ENCODE assay signal across 8 mouse cellular contexts in the genomic region with DNA sequence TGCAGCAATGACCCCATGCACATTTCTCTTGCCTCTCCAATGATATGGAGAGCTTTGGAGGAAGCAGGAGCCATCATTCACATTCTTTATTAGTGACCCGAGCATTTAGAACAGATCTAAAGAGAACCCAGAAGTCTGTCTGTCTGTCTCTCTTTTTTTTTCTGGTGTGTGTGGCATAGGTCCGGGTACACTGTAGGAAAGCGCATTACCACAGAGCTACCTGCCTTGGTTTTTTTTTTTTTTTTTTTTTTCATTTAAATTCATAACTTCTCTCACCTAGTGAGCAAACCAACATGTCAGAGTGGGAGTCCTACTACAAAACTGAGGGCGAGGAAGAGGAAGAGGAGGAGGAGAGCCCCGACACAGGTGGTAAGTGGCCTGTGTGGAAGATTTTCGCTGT. TPM values are rescaled to one million over a fixed set of nuclear protein-coding genes. Genes with fewer than 3 reads are reported as not detected.
DNase-seq lines count a peak whose midpoint lies in the region; ATAC-seq and TF ChIP-seq lines count a peak whose summit lies in the region.

No protein-coding gene starts in this region.

- H3K4me2 ChIP-seq in heart, embryonic 11.5 days = peak overlapping the region; percentile 95
- H3K4me2 ChIP-seq in CH12.LX (ENCODE audit: insufficient read depth, low read depth, poor library complexity, severe bottlenecking) = peak overlapping the region; percentile 90
- peak overlapping the region; percentile 93 for H3K4me2 ChIP-seq in forebrain, embryonic 14.5 days (ENCODE audit: low read length)
- peak overlapping the region; percentile 72 for H3K4me2 ChIP-seq in liver, embryonic 16.5 days (ENCODE audit: low read depth, low read length)

- no peak for TF ChIP-seq POLR2A in CH12.LX (IDR thresholded peaks at IDR 0.05; ENCODE audit: low read depth, low read length)

- no peaks in the 10 kb centered on the region for H3K9me3 ChIP-seq in heart, embryonic 11.5 days (replicated peaks; ENCODE audit: control insufficient read depth, low read length)
- peaks cover 2% of the 10 kb centered on the region for H3K9me3 ChIP-seq in CH12.LX (replicated peaks; ENCODE audit: low read length)
- no peaks in the 10 kb centered on the region for H3K9me3 ChIP-seq in forebrain, embryonic 14.5 days (replicated peaks; ENCODE audit: control insufficient read depth, low read length)
- H3K9me3 ChIP-seq in liver, embryonic 16.5 days (replicated peaks; ENCODE audit: control insufficient read depth, low read length) = no peaks in the 10 kb centered on the region

- WGBS in heart, embryonic 11.5 days (ENCODE audit: insufficient replicate concordance) = 21% methylated on average over 6 of the region's 6 CpGs
- 18% methylated on average over 6 of the region's 6 CpGs for WGBS in forebrain, embryonic 14.5 days
- WGBS in liver, embryonic 16.5 days (ENCODE audit: insufficient replicate concordance) = 5% methylated on average over 6 of the region's 6 CpGs

- dilution Hi-C loops in CH12.LX (cut with MboI; ENCODE audit: extremely low pct_ligation_motif_present, extremely low pct_unique_long_range_greater_than_20kb, low sequenced_read_pairs) = no loop called here

- H3K27me3 ChIP-seq in heart, embryonic 11.5 days (ENCODE audit: control insufficient read depth, insufficient read depth, low read length) = no peaks in the 10 kb centered on the region
- H3K27me3 ChIP-seq in CH12.LX (replicated peaks) = no peaks in the 10 kb centered on the region
- H3K27me3 ChIP-seq in forebrain, embryonic 14.5 days (replicated peaks; ENCODE audit: control insufficient read depth, insufficient read depth, low read length) = no peaks in the 10 kb centered on the region
- H3K27me3 ChIP-seq in liver, embryonic 16.5 days (ENCODE audit: control insufficient read depth, insufficient read depth, low read depth, low read length) = no peaks in the 10 kb centered on the region

- peaks cover 8% of the 10 kb centered on the region for H3K4me1 ChIP-seq in heart, embryonic 11.5 days (ENCODE audit: control insufficient read depth, insufficient read depth, low read length)
- peaks cover 0 to 45% of the 10 kb centered on the region in 2 experiments; a peak in 2 of 4 replicates for H3K4me1 ChIP-seq in CH12.LX (ENCODE audit: control insufficient read depth in 1 of 2, insufficient read depth in 2 of 2)
- H3K4me1 ChIP-seq in forebrain, embryonic 14.5 days (ENCODE audit: control insufficient read depth, insufficient read depth, low read length) = peaks cover 15% of the 10 kb centered on the region
- H3K4me1 ChIP-seq in liver, embryonic 16.5 days (ENCODE audit: control insufficient read depth, low read depth, low read length) = peaks cover 23% of the 10 kb centered on the region

- TF ChIP-seq EP300 in CH12.LX (IDR thresholded peaks at IDR 0.05; ENCODE audit: low read length) = no peak

- no peak for ATAC-seq in heart, embryonic 11.5 days (replicated peaks; ENCODE audit: insufficient number of reproducible peaks, low FRiP score, low TSS enrichment)
- ATAC-seq in forebrain, embryonic 14.5 days = no peak
- ATAC-seq in liver, embryonic 16.5 days (ENCODE audit: low read depth) = no peak

- H3K4me3 ChIP-seq in heart, embryonic 11.5 days (ENCODE audit: low read depth, low read length) = peak overlapping the region; percentile 93
- H3K4me3 ChIP-seq in CH12.LX (replicated peaks in 1 of 3; ENCODE audit: low read depth in 2 of 3, low read length in 2 of 3, poor library complexity in 1 of 3) = peak overlapping the region; percentile 91 to 98 (median 95)
- H3K4me3 ChIP-seq in forebrain, embryonic 14.5 days (ENCODE audit: low read depth, low read length) = peak overlapping the region; percentile 95
- H3K4me3 ChIP-seq in liver, embryonic 16.5 days (ENCODE audit: low read depth, low read length) = peak overlapping the region; percentile 78

- peak overlapping the region; percentile 76 for H3K9ac ChIP-seq in heart, embryonic 11.5 days (ENCODE audit: low read depth, low read length)
- H3K9ac ChIP-seq in CH12.LX (ENCODE audit: insufficient read depth, low read depth) = peak overlapping the region; percentile 23
- H3K9ac ChIP-seq in forebrain, embryonic 14.5 days (ENCODE audit: low read length) = peak overlapping the region; percentile 90
- H3K9ac ChIP-seq in liver, embryonic 16.5 days (ENCODE audit: low read depth, low read length) = peak overlapping the region; percentile 81

- TF ChIP-seq CTCF in CH12.LX (conservative IDR thresholded peaks at IDR 0.05 in 1 of 2, IDR thresholded peaks at IDR 0.05 in 1 of 2; ENCODE audit: low read depth in 2 of 2, low read length in 2 of 2) = no peak

- peak overlapping the region; percentile 78 for H3K27ac ChIP-seq in heart, embryonic 11.5 days (ENCODE audit: low read depth, low read length)
- peak overlapping the region; percentile 65 for H3K27ac ChIP-seq in CH12.LX (ENCODE audit: insufficient read depth, low read depth)
- 0 out of 2 replicates have a peak overlapping the region, but pooled peaks have one; percentile 63 for H3K27ac ChIP-seq in forebrain, embryonic 14.5 days (ENCODE audit: low read depth, low read length)
- H3K27ac ChIP-seq in liver, embryonic 16.5 days (ENCODE audit: low read length) = peak overlapping the region; percentile 84

- no peak for DNase-seq in heart, postnatal 10 days
- no peak for DNase-seq in CH12.LX (ENCODE audit: extremely low read depth)
- DNase-seq in forebrain, embryonic 14.5 days (ENCODE audit: low spot score) = no peak
- DNase-seq in cerebellum, postnatal 4 days (ENCODE audit: low spot score in 2 of 2) = no peak
- no peak for DNase-seq in thymus, postnatal 36 days
- no peak for DNase-seq in MN1 (ENCODE audit: low spot score)

- no peak for TF ChIP-seq RAD21 in CH12.LX (IDR thresholded peaks at IDR 0.05; ENCODE audit: low read depth, low read length)

- peaks cover 21% of the 10 kb centered on the region for H3K79me2 ChIP-seq in CH12.LX (replicated peaks; ENCODE audit: control insufficient read depth, extremely low read depth, insufficient read depth, poor library complexity, severe bottlenecking)

- H3K36me3 ChIP-seq in heart, embryonic 11.5 days (ENCODE audit: control insufficient read depth, insufficient read depth, low read length) = peaks cover 4% of the 10 kb centered on the region
- peaks cover 11 to 39% of the 10 kb centered on the region in 2 experiments for H3K36me3 ChIP-seq in CH12.LX (replicated peaks in 1 of 2; ENCODE audit: control insufficient read depth in 1 of 2, insufficient read depth in 1 of 2, low read length in 1 of 2)
- peaks cover 18% of the 10 kb centered on the region for H3K36me3 ChIP-seq in forebrain, embryonic 14.5 days (ENCODE audit: control insufficient read depth, insufficient read depth, low read length)
- H3K36me3 ChIP-seq in liver, embryonic 16.5 days (ENCODE audit: control insufficient read depth, insufficient read depth) = peaks cover 6% of the 10 kb centered on the region; the same call in 1 of the 2 replicates

- intact Hi-C loops in heart, postnatal 10 days (cut with DNase I) = no loop called here

- in situ Hi-C loops in CH12.LX (cut with MboI; ENCODE audit: low pct_ligation_motif_present, low pct_unique_long_range_greater_than_20kb, low sequenced_read_pairs) = no loop called here

TF ChIP-seq in CH12.LX, 34 proteins besides CTCF, POLR2A, EP300 and RAD21 (continues in another document):
- no peak for TF ChIP-seq USF1 (IDR thresholded peaks at IDR 0.05; ENCODE audit: low read depth, low read length)
- TF ChIP-seq ZKSCAN1 (IDR thresholded peaks at IDR 0.05; ENCODE audit: borderline replicate concordance, low read depth, low read length) = no peak

RNA-seq across cellular contexts. Expression of a gene that starts 16.8 kb away (rescaled TPM):
- 23.8 TPM in 2 replicates for polyA plus RNA-seq in heart, embryonic 11.5 days (2014; fragmentation: Nextera tagmentation; extraction: Ambion mirVana)
- total RNA-seq in heart, postnatal 10 days (2021) = 10 to 100 TPM; 24.6 to 26.7 TPM
- total RNA-seq in CH12.LX (2012; rRNA removed) (10.9 and 11.3 TPM in 2 replicates), CH12.LX (2014; rRNA removed) (7.6 and 10.0 TPM in 2 replicates)
- 39.2 and 47.3 TPM in 2 replicates for polyA plus RNA-seq in CH12.LX (2012; ENCODE audit: insufficient read length, low read depth)
- polyA plus RNA-seq in forebrain, embryonic 14.5 days (2014; fragmentation: Nextera tagmentation; extraction: Ambion mirVana) = 33.4 and 39.5 TPM in 2 replicates
- polyA plus RNA-seq in liver, embryonic 16.5 days (2015; fragmentation: Nextera tagmentation; extraction: Ambion mirVana) = 10.7 and 11.5 TPM in 2 replicates

RNA-seq across cellular contexts. Expression of a gene that starts 29.2 kb away (rescaled TPM):
- polyA plus RNA-seq in heart, embryonic 11.5 days (2014; fragmentation: Nextera tagmentation; extraction: Ambion mirVana) = 80.9 and 81.0 TPM in 2 replicates
- total RNA-seq in heart, postnatal 10 days (2021) = 10 to 100 TPM; 22.6 to 29.3 TPM
- 67.3 and 80.0 TPM in 2 replicates for total RNA-seq in CH12.LX (2012; rRNA removed)
- total RNA-seq in CH12.LX (2014; rRNA removed) = 79.5 and 83.5 TPM in 2 replicates
- 80.8 and 94.0 TPM in 2 replicates for polyA plus RNA-seq in CH12.LX (2012; ENCODE audit: insufficient read length, low read depth)
- polyA plus RNA-seq in forebrain, embryonic 14.5 days (2014; fragmentation: Nextera tagmentation; extraction: Ambion mirVana) = 55.4 and 56.9 TPM in 2 replicates
- polyA plus RNA-seq in liver, embryonic 16.5 days (2015; fragmentation: Nextera tagmentation; extraction: Ambion mirVana) = 48.4 and 52.7 TPM in 2 replicates

RNA-seq across cellular contexts. Expression of a gene that starts 30.6 kb away (rescaled TPM):
- 193 and 203 TPM in 2 replicates for polyA plus RNA-seq in heart, embryonic 11.5 days (2014; fragmentation: Nextera tagmentation; extraction: Ambion mirVana)
- total RNA-seq in heart, postnatal 10 days (2021) = 10 to 100 TPM; 55.3 to 57.3 TPM
- total RNA-seq in CH12.LX (2012; rRNA removed) (167 and 225 TPM in 2 replicates), CH12.LX (2014; rRNA removed) (558 and 575 TPM in 2 replicates)
- polyA plus RNA-seq in CH12.LX (2012; ENCODE audit: insufficient read length, low read depth) = 433 and 587 TPM in 2 replicates
- polyA plus RNA-seq in forebrain, embryonic 14.5 days (2014; fragmentation: Nextera tagmentation; extraction: Ambion mirVana) = 295 and 348 TPM in 2 replicates
- polyA plus RNA-seq in liver, embryonic 16.5 days (2015; fragmentation: Nextera tagmentation; extraction: Ambion mirVana) = 111 and 121 TPM in 2 replicates

RNA-seq across cellular contexts. Expression of a gene that starts 36.5 kb away (rescaled TPM):
- not detected in 2 replicates for polyA plus RNA-seq in heart, embryonic 11.5 days (2014; fragmentation: Nextera tagmentation; extraction: Ambion mirVana)
- not detected for total RNA-seq in heart, postnatal 10 days (2021)
- total RNA-seq in CH12.LX (2012; rRNA removed) (not detected in 2 replicates), CH12.LX (2014; rRNA removed) (not detected in 2 replicates)
- not detected in 2 replicates for polyA plus RNA-seq in CH12.LX (2012; ENCODE audit: insufficient read length, low read depth)
- polyA plus RNA-seq in forebrain, embryonic 14.5 days (2014; fragmentation: Nextera tagmentation; extraction: Ambion mirVana) = not detected in 2 replicates
- polyA plus RNA-seq in liver, embryonic 16.5 days (2015; fragmentation: Nextera tagmentation; extraction: Ambion mirVana) = not detected in 2 replicates

RNA-seq across cellular contexts. Expression of a gene that starts 42.1 kb away (rescaled TPM):
- not detected in 2 replicates for polyA plus RNA-seq in heart, embryonic 11.5 days (2014; fragmentation: Nextera tagmentation; extraction: Ambion mirVana)
- not detected for total RNA-seq in heart, postnatal 10 days (2021)
- total RNA-seq in CH12.LX (2012; rRNA removed) (0.04 TPM in 2 replicates), CH12.LX (2014; rRNA removed) (not detected in 2 replicates)
- polyA plus RNA-seq in CH12.LX (2012; ENCODE audit: insufficient read length, low read depth) = not detected in 2 replicates
- polyA plus RNA-seq in forebrain, embryonic 14.5 days (2014; fragmentation: Nextera tagmentation; extraction: Ambion mirVana) = not detected in 2 replicates
- not detected in 2 replicates for polyA plus RNA-seq in liver, embryonic 16.5 days (2015; fragmentation: Nextera tagmentation; extraction: Ambion mirVana)

Comparison
In these comparisons a context has a peak if more than half of its experiments do, and no peak if none do; other contexts are left out.
1. H3K9ac ChIP-seq: peak in every context shown above with its lines; median percentile 90 in forebrain, embryonic 14.5 days; 81 in liver, embryonic 16.5 days; 76 in heart, embryonic 11.5 days; 23 in CH12.LX.